Mouse (Mus musculus) lung, postnatal 0 days (tissue): ENCODE results near the gene Ifnb1. TPM values are rescaled to one million over a fixed set of nuclear protein-coding genes. Genes with fewer than 3 reads are reported as not detected.

ENCODE experiments used
- ATAC-seq: fragments of 200-750 bp; cut with Nextera tagmentation; 2 replicates; pipeline ENCODE4 v1.8.0; 2017; ENCODE audit warnings: moderate library complexity
- DNase-seq: peaks from one replicate; pipeline ENCODE4 v3.0.0-alpha.2; 2016; ENCODE audit warnings: low spot score
- H3K27ac ChIP-seq: fragments of 300-500 bp; sonication (generic); 2 replicates; pipeline ENCODE4 v1.5.1; 2014; ENCODE audit warnings: antibody characterized with exemption, mild to moderate bottlenecking, low read length, mixed read lengths
- H3K27me3 ChIP-seq: fragments of 300-500 bp; sonication (generic); replicated peaks from 2 replicates; pipeline ENCODE4 v1.6.1; 2014; ENCODE audit warnings: low read length, mixed read lengths; ENCODE audit not compliant: insufficient read depth
- H3K36me3 ChIP-seq: fragments of 300-500 bp; sonication (generic); 2 replicates; pipeline ENCODE4 v1.6.1; 2014; ENCODE audit warnings: low read length, mixed read lengths; ENCODE audit not compliant: insufficient read depth
- H3K4me1 ChIP-seq: fragments of 300-500 bp; sonication (generic); 2 replicates; pipeline ENCODE4 v1.6.1; 2014; ENCODE audit warnings: antibody characterized with exemption, low read depth, low read length, mixed read lengths; ENCODE audit not compliant: insufficient read depth
- H3K4me2 ChIP-seq: fragments of 300-500 bp; sonication (generic); replicated peaks from 2 replicates; pipeline ENCODE4 v1.6.1; 2014; ENCODE audit warnings: low read depth, mild to moderate bottlenecking, low read length, moderate library complexity, mixed read lengths
- H3K4me3 ChIP-seq: fragments of 300-500 bp; sonication (generic); 2 replicates; pipeline ENCODE4 v1.5.1; 2014; ENCODE audit warnings: low read depth, low read length
- H3K9ac ChIP-seq: fragments of 300-500 bp; sonication (generic); replicated peaks from 2 replicates; pipeline ENCODE4 v1.6.1; 2014; ENCODE audit warnings: low read depth, mild to moderate bottlenecking
- H3K9me3 ChIP-seq: fragments of 300-500 bp; sonication (generic); 2 replicates; pipeline ENCODE4 v1.6.1; 2016; ENCODE audit warnings: low read length, mixed read lengths
- CTCF ChIP-seq: IDR thresholded peaks from 2 replicates; pipeline ENCODE4 v1.5.1; 2016; ENCODE audit warnings: antibody characterized with exemption, mild to moderate bottlenecking
- EP300 ChIP-seq: IDR thresholded peaks from 2 replicates; pipeline ENCODE4 v1.6.1; 2016; ENCODE audit warnings: antibody characterized with exemption, mild to moderate bottlenecking, control low read depth
- WGBS: fragments of 180-500 bp; shearing (Covaris S2); extraction: QIAGEN DNeasy Blood & Tissue Kit; methylation state at CpG from one replicate; pipeline ENCODE4 v1.1.7; 2014; 5-methylcytosine and 5-hydroxymethylcytosine counted together
- polyA plus RNA-seq: library from polyadenylated mRNA; unstranded; fragments of >200 nt; fragmentation: Nextera tagmentation; extraction: Ambion mirVana; gene quantifications from 2 replicates; pipeline ENCODE4 v1.2.1, GENCODE M21; 2015

The Ifnb1 gene
- polyA plus RNA-seq, 1 experiment from 2014 or later, result not detected

- 47% methylated on average over 2 of the region's 2 CpGs for WGBS
Measured at GRCm38 (mm10) chr4:88543649-88544234, 21.2 kb upstream of the Ifnb1 start.

GRCm38 (mm10) chr4:88537328-88537727, 14.8 kb upstream of the Ifnb1 start:
- DNase-seq, result peak; percentile 94
- ATAC-seq, result peak; percentile 87
- WGBS, result 14% methylated on average over 12 of the region's 12 CpGs
- H3K27ac ChIP-seq, result peak overlapping the region; percentile 16
- H3K36me3 ChIP-seq, result no peaks in the 10 kb centered on the region
- H3K4me2 ChIP-seq, result peak overlapping the region; percentile 40
- H3K9me3 ChIP-seq, result no peaks in the 10 kb centered on the region
- H3K4me1 ChIP-seq, result 0 out of 2 replicates have a peak, but pooled peaks cover 4% of the 10 kb centered on the region
- H3K27me3 ChIP-seq, result no peaks in the 10 kb centered on the region
- peak overlapping the region; percentile 19 for H3K4me3 ChIP-seq
- no peak overlapping the region for H3K9ac ChIP-seq
- no peak for TF ChIP-seq CTCF
- TF ChIP-seq EP300, result peak; percentile 76

More at GRCm38 (mm10) chr4:88543649-88544234, 21.2 kb upstream of the Ifnb1 start:
- Histone ChIP-seq H3K9ac (no peak overlapping the region), H3K4me2 (no peak overlapping the region), H3K27ac (no peak overlapping the region), H3K4me3 (no peak overlapping the region), H3K4me1 (no peaks in the 10 kb centered on the region), H3K9me3 (no peaks in the 10 kb centered on the region), H3K27me3 (no peaks in the 10 kb centered on the region), H3K36me3 (no peaks in the 10 kb centered on the region)
- TF ChIP-seq CTCF (peak; percentile 95), EP300 (no peak)
- DNase-seq, result peak; percentile 88
- ATAC-seq, result no peak

- Histone ChIP-seq H3K4me1 (0 out of 2 replicates have a peak, but pooled peaks cover 4% of the 10 kb centered on the region), H3K9me3 (no peaks in the 10 kb centered on the region), H3K4me3 (no peak overlapping the region), H3K4me2 (no peak overlapping the region), H3K27me3 (no peaks in the 10 kb centered on the region), H3K9ac (no peak overlapping the region), H3K36me3 (no peaks in the 10 kb centered on the region), H3K27ac (peak overlapping the region; percentile 16; the same call in 1 of the 2 replicates)
- 33% methylated on average over 7 of the region's 7 CpGs for WGBS
- ATAC-seq, result peak; percentile 81
- TF ChIP-seq CTCF, result no peak
- TF ChIP-seq EP300, result no peak
- DNase-seq, result peak; percentile 62
Measured at GRCm38 (mm10) chr4:88536640-88537039, 14.1 kb upstream of the Ifnb1 start.

GRCm38 (mm10) chr4:88535742-88536141, 13.2 kb upstream of the Ifnb1 start:
- Histone ChIP-seq H3K36me3 (no peaks in the 10 kb centered on the region), H3K27me3 (no peaks in the 10 kb centered on the region), H3K4me2 (no peak overlapping the region), H3K9ac (no peak overlapping the region), H3K4me1 (0 out of 2 replicates have a peak, but pooled peaks cover 4% of the 10 kb centered on the region), H3K9me3 (no peaks in the 10 kb centered on the region), H3K4me3 (no peak overlapping the region), H3K27ac (no peak overlapping the region)
- DNase-seq (no peak), ATAC-seq (no peak)
- WGBS, result 89% methylated on average over 1 of the region's 1 CpGs
- no peak for TF ChIP-seq EP300
- TF ChIP-seq CTCF, result no peak

- Histone ChIP-seq H3K4me1 (0 out of 2 replicates have a peak, but pooled peaks cover 4% of the 10 kb centered on the region), H3K36me3 (no peaks in the 10 kb centered on the region), H3K4me3 (no peak overlapping the region), H3K27ac (no peak overlapping the region), H3K9ac (no peak overlapping the region), H3K27me3 (no peaks in the 10 kb centered on the region), H3K9me3 (no peaks in the 10 kb centered on the region), H3K4me2 (no peak overlapping the region)
- TF ChIP-seq CTCF, result no peak
- no peak for TF ChIP-seq EP300
- no peak for DNase-seq
- ATAC-seq, result no peak
- 58% methylated on average over 1 of the region's 1 CpGs for WGBS
Measured at GRCm38 (mm10) chr4:88534903-88535302, 12.3 kb upstream of the Ifnb1 start.

GRCm38 (mm10) chr4:88533499-88533898, 10.9 kb upstream of the Ifnb1 start:
- Histone ChIP-seq H3K4me3 (no peak overlapping the region), H3K9me3 (no peaks in the 10 kb centered on the region), H3K27me3 (no peaks in the 10 kb centered on the region), H3K27ac (no peak overlapping the region), H3K36me3 (no peaks in the 10 kb centered on the region), H3K9ac (no peak overlapping the region), H3K4me2 (no peak overlapping the region), H3K4me1 (0 out of 2 replicates have a peak, but pooled peaks cover 4% of the 10 kb centered on the region)
- ATAC-seq (no peak), DNase-seq (no peak)
- WGBS, result 94% methylated on average over 2 of the region's 2 CpGs
- TF ChIP-seq CTCF (no peak), EP300 (no peak)
